Mouse (Mus musculus): Measurements from ENCODE around the gene Hoxa3. TPM values are rescaled to one million over a fixed set of nuclear protein-coding genes. Genes with fewer than 3 reads are reported as not detected.

The Hoxa3 gene
- total RNA-seq, 2 experiments from 2014 or later, result not detected

DNA sequence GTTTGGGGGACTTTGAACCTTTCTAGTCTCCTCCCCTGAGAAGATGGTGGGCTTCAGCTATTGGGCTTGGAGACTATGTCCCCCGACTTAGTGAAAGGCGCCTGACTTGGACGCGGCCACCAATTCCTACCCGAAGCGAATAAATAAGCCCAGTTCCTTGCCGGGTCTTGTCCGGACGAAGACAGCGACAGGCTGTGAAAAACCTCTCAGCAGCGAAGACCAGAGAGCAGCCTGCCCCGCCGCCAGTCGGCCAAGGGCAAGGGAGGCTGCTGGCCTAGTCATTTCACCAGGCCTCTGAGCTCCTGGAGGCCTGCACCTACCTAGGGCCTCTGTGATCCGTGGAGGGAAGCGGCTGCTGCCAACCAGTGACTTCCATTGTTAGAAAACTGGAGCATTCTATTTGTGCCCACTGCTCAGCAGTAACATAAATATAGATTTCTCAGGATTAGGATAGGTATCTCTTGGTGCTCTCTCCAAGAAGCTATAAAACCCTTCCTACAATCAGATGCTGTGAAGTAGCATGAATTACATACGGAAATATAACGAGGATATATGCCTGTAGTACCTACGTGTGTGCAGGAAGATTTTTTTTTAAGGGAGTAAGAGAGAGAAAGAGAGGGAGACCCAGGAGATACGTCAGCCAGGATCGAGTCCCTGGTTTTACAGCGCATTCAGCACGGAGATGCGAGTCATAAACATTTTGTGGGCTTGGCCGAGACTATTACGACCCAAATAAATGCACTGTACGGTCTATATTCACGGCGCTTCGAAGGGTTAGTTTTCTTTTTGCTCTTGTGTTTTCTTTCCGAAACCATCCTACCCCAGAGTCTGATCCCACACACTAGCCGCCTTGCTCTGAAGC is 7.1 kb upstream of the Hoxa3 start:
- DNase-seq (ENCODE audit: low spot score in 2 of 2), result no peak

DNA sequence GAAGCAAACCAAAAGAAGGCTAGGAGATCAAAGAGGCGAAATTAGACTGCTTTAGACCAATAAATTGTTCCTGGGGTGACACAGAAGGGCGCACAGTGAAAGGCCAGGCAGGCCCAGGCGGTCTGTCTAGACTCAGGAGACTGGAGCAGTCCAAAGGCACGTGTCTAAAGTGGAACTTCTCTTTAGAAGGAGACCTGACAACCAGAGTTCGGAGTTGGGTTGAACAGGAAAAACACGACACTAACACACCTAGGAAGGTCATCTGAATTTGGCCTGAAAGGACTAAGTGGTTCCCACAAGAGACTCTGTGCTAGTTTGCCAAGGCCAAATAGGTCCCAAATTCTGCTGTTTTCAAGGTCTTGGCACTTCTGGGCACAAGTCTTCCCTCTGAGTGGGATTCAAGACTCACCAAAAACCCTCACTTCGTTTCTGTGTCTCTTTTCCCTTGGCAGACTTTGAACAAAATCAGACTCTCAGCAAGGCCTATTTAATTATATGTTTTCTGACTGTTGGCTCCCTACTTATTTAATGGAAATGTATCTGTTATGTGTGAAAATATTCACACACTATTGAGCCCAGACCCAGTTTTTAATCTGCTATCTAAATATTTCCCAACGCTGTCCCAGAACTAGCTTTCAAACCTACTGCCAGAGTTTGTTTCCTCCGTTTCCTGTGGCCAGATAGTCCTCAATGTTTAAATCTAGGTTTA is 6.3 kb upstream of the Hoxa3 start:
- DNase-seq (ENCODE audit: low spot score in 2 of 2), result no peak

DNA sequence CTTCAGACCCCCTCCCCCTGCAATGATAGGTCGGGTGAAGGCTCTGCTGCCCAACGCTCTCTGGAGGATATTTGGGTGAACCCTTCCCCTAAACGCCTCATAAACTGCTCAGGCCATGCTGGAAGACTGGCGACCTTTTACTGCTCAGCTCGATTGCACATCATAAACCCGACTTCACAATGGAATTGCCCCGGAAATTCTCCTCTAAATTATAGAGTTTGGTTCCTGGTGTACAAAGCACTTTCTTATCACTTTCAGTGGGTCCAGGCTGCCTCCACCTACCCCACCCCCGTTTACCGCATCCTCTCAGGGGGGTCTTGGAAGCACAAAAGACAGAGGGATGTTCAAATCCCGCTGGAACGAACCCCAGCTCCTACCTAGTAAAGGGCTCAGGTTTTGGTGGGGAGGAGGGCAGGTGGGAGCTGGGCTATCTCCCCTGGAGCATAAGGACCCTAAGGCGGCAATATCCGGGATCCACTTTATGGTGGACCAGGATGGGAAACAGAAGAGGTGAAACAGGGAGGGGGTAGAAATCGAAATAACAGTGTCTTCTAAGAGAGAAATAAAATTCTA is 5.6 kb upstream of the Hoxa3 start:
- no peak for DNase-seq (ENCODE audit: low spot score in 2 of 2)

DNA sequence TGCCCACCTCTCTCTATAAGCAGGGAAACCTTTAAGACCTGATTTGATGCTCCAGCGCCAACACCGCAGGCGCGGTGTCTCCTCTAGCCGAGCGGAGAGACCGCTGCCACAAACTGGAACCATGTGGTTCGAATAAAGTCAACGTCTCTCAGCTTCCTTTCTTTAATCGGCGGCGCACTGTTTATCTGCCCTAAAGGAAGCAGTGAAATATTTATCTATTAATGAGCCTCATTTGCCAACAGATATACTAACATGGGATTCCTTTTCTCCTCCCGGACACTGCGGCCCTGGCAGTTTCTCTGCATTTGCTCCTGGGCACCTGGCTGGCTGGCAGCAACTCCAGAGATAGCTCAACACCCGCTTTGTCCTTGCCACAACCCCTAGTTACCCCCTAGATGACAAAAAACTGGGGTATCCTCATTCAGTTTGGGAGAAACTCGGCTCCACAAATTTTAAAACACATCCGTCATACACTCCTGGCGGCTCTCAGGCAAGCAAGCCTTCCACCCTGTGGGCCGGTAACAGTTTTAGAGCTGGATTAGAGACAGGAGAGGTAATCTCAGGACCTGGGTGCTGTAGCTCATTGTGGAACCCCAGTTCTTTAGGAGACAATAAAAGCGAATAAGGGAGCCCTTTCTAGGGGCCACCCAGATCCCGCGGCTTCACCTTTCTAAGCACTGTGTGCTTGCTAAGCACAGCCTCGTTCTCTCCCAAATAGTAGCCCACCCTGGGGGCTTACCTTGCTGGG is 4.9 kb upstream of the Hoxa3 start:
- DNase-seq (ENCODE audit: low spot score in 2 of 2), result no peak

DNA sequence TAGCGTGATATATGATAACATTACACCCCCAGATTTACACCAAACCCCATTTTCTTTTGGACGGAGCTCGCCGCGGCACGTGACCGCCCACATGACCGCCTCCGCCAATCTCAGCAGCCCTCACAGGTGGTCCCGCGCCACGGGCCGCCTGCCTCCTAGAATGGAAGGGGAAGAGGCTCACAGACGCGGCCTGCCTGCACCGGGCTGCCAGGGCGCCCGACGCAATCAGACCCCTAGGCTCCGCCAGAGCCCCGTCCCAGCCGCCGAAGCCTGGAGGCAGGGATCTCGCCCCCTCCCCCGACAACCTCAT is 4.3 kb upstream of the Hoxa3 start:
- DNase-seq (ENCODE audit: low spot score in 2 of 2), result no peak

DNA sequence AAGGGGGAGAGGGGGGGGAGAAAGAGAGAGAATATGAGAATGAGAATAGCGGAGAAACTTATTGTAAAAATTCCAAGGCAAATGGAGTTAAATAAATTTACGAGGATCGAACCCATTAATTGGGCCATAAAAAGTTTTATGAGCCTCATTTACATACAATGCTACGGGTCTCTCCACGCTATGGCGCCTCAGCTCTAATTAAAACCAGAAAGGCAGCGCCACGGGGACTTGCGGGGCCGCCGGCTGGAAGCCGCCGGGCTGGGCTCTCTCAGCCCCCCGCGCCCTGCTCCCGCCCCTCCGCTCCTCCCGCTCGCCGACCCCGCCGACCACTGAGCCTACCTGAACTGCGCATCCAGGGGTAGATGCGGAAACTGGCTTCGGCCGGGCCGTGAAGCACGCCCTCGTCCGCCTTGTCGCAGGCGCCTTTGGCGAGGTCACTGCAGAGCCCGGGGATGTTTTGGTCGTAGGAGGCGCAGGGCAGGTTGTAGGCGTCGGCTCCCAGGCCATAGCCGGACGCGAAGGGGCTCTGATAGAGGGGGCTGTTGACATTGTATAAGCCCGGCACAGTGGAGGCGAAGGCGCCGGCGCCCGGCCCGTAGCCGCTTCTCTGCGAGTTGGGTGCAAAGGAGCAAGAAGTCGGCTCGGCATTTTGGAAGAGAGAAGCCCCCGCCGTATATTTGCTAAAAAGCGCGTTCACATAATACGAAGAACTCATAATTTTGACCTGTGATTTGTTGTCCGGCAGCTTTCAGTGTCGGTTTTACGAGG is 3.7 kb upstream of the Hoxa3 start:
- no peak for DNase-seq (ENCODE audit: low spot score in 2 of 2)

DNA sequence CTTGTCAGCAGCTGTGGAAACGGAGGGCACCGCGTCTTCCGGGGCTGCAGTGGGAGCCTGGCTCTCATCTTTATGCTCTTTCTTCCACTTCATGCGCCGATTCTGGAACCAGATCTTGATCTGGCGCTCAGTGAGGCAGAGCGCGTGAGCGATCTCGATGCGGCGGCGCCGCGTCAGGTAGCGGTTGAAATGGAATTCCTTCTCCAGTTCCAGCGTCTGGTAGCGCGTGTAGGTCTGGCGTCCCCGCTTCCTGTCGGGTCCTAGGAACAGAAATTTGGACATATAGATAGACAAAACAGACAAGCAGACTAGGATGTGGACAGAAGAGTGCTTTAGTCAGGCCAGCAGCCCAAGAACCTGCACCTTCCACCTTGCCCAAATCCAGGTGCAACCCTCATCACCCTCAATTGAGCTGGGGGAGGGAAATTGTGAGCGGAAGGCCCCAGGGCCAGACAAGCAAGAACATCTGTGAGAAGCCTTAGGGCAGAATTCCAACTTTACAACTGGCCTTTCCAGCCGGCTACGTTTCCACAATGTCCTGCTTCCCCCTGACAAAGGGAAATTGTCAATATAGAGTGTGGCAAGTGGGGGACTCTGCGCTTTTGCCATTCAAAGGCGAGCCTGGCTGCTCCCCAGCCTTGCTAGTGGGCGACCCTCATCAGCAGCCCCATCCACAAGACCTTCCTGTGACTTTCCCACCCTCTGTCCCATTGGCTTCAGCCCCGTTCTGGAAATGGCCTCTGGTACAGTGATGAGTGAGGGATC is 2.8 kb upstream of the Hoxa3 start:
- no peak for DNase-seq (ENCODE audit: low spot score in 2 of 2)

DNA sequence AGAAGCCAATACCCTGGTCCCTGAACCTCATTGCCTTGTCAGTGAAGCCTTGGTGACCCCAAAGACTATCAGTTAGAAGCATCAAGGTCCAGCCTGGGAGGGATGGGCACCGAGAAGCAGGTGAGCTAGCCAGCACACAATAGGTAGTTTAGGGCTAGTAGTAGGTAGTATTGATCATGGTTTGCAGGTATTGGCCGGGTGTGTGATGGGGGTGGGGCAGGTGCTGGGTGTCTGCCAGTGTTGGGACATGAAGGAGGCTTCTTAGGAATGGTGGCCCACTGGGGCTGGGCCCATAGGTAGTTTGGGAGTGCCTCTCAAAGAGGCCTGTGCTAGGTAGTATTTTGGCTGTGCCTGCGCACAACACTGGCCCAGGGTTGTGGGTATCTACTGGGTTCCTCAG is 1.9 kb upstream of the Hoxa3 start:
- DNase-seq (ENCODE audit: low spot score in 2 of 2), result no peak

DNA sequence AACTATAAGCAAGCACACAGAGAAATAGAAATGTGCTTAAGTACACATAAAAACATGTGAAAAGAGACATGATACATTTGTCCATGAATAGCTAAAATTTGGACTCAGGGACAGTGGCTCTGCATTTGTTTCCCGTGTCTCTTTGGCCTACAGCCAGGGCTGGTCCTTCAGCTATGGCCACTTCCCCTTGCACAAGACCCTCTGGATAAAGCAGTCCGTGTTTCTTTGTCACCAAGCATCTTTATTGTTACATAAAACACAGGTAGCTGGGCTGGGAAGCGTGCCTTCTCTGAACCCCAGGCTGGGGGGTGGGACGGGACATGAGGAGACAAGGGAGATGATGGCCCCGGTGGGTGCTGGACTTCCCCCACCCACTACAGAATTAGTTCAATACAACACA is 1.1 kb upstream of the Hoxa3 start:
- DNase-seq (ENCODE audit: low spot score in 2 of 2), result no peak

DNA sequence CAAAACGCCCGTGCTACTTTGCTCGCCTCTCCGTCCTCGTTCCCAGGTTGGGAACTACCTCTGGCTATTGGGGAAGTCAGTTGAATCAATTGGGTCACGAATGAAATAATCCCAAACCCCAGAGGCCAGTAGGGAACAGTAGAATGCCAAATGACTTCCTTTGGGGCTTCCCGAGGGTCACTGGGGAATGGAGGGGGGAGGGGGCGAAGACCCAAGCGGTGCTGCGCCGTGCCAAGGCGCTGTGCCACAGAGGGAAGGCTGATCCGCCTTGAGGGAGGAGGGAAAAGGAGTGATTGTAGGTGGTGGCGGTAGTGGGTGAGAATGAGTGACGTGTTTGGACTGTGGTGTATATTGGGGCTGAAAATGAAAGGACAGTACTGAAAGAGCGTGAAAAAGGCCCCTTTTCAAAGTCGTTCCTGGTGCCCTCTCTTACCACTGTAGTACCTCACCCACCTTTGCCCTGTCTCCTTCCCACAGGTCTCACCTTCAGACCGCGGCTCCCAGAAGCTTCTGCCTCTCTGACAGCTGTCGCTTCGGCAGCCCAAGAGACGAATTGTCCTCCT is 499 bp downstream of the Hoxa3 start:
- DNase-seq (ENCODE audit: low spot score in 2 of 2), result no peak

DNA sequence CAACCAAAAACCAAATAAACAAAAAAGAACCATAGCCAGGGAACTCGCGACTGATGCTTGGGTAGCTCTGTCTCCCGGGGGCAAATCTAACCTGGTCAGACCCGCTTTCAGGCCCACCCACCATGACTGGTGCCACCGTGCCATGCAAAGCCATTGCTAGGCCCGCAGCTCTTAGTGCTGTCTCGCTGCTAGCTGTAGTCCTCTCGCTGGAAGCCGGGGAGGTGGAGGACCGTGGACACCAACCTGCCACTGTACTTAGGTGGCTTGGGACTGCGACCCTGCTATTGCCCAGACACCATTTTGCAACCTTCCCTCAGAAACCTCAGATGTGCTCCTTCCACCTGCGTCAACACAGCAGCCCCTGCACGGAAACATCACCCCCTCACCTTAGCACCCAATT is 1.2 kb downstream of the Hoxa3 start:
- DNase-seq (ENCODE audit: low spot score in 2 of 2), result no peak

DNA sequence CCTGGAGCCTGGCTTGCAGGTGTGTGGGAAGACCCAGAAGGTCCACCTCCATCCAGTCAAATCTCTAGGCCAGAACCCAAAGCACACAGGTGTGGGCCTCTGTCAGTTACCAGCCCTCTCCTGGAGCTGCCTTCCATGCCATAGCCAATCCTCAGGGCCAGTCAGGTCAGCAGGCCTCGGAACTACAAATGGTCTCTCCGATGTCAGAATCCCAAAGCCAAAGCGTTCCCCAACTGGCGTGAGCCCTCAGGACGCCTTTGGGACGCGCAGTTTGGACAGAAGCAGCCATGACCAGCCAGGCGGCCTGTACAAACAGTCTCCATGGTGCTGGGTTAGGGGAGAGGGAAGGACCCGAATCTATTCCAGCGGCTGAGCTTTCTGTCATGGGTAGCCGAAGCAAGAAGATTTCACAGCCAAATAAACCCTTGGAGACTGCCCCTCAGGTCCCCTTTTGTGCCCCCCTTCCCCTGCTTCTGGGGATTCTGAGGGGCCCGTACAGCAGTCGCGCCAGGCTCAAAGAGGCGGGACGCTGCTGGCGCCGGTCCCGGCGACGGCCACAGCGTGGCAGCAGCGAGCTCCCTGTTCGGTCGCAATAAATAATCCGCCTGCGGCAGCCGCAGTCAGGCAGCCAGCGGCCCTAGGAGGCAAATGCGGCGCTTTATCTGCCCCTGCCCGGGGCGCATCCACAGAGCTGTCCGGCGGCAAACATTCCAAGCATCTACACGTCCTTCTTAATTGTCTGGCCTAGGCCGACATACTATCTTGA is 1.8 kb downstream of the Hoxa3 start:
- peak; percentile 28 to 50 for DNase-seq (ENCODE audit: low spot score in 2 of 2)

DNA sequence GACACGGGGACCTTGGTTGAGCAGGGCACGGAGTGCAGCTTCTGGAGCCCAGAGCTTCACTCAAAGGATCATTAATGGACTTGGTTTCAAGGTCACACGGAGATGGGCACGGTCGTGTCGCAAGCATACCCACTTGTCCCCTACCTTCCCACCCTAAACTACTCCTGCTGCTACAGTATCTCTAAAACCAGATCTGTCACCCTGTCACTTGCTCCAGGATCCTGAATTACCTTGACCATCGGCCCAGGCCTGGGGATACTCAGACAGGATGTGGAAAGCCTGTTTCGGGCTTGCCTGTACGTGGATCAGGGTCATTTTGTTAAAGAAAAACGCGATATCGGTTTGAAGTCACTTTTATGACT is 3.5 kb downstream of the Hoxa3 start:
- DNase-seq (ENCODE audit: low spot score in 2 of 2), result no peak

DNA sequence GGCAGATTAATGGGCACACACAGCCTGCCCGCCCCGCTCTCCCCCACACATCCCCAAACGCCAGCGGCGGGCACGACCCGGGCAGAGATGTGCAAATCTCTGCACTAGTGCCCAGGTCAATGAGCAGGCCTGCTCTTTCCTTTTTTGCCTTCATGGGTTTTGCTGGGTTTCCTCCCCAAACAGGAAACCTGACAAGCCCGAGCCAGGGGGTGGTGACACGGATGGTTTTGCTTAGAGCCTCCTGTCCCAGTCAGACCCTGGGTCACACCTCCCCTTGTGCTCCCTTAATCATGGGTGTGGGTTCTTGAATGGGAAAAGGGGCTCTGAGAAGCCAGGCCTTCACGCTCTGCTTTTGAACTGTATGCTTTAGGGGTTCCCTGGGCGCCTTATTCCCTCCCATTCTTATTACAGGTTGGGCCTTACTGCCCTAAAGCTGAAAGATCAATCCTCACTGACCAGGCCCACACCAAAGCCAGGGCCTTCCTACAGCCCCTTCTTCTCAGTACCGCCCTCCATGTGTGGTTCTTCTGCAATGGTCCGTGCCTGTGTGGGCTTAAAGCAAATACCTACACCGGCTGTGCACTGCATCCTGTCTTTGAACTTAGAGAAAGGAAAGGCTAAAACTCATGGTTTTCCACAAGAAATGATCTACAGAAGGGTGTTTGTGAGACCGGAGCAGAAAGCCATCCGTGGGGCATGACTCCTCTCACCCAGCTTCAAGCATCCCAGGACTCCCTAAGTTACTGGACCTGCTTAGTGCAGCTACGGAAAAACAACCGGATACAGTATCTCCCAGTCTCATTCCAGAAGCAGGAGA is 4.1 kb downstream of the Hoxa3 start:
- no peak for DNase-seq (ENCODE audit: low spot score in 2 of 2)

DNA sequence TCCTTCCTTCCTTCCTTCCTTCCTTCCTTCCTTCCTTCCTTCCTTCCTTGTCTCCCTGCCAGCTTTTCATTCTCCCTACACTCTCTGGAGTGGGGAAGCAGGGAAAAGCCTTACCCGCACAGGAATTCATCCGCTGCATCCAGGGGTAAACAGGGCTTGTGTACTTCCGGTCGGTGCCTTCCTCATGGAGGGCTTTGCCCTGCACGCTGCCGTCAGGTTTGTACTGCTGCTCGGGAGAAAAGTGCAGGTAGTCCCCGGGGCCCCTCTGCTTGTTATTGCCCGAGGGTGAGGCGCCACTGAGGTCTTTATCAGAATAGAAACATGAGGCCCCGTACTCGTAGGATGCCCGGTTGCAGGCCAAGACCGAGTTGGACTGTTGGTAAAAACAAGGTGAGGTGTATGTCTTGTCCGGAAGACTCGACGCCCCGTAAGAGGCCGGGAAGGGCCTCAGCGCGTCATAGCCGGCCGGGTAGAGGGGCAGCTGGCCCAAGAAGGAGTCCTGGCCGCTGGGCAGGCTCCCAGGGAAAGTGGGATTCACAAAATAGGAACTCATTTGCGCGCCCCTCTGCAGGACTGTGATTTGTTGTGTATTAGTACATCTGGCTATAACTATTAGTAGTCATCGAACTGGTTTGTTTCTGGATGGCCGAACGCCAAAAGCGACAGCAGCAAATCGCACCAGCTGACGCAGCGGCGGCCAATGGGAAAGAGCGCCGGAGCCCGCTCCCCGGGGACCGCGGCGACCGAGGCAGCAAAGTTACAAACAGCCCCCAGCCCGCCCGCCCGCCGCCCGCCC is 4.9 kb downstream of the Hoxa3 start, which contains the start of gene Hoxa6:
Gene Hoxa6 (minus strand): TSS at position 651 of the 796 bp plus-strand sequence.
- no peak for DNase-seq (ENCODE audit: low spot score in 2 of 2)

DNA sequence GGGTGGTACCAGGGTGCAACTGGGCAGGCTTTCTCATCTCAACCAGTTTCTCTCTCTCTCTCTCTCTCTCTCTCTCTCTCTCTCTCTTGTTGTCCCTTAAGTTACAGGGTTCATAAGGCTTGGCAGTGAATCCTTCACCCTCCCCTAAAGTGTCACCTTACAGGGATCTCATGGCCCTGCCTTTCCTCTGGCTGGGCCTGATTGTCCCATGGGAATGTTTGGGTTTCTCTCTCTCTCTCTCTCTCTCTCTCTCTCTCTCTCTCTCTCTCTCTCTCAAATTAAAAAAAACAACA is 5.5 kb downstream of the Hoxa3 start:
- DNase-seq (ENCODE audit: low spot score in 2 of 2), result no peak

DNA sequence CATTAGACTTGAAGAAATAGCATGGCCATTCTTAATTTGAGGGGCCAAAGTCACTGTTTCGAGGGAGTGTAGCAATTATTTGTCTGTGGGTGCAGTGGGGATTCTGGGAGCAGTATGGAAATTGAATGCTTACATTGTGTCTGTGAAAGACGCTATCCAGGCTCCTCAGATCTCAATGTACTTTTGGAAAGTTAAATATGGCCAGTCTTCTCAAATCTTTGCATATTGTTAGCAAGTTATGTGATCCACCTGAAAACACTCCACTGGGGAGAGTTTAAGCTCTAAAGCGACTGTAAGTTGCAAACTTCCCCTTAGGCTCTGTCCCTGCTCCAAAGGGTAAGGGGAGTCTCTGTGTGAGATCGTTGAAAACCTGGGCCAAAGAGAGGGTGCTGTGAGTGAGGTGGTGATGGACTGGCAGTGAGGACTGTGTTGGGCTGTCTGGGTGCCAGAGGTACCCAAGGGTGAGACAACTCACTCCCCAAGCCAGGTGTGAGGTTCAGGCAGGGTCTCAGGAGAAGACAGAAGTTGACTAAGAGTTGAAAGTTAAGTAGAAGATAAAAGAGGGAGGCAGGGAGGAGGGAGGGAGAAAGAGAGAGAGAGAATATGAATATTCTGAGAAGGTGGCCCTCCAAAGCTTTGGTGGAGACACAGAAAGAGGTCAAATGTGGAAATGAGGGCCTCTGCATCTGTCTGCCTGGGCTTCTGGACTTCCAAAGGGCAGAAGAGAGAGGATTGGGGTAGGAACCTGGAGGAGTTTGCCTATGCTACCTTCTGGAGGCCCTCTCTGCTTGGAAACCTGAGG is 6.1 kb downstream of the Hoxa3 start:
- no peak for DNase-seq (ENCODE audit: low spot score in 2 of 2)
